Mouse (Mus musculus) midbrain, embryonic 16.5 days (tissue): ENCODE data around the gene Patz1. TPM values are rescaled to one million over a fixed set of nuclear protein-coding genes. Genes with fewer than 3 reads are reported as not detected.

Source experiments
- ATAC-seq: fragments of 200-750 bp; cut with Nextera tagmentation; 2 replicates; pipeline ENCODE4 v1.8.0; 2017; ENCODE audit warnings: moderate TSS enrichment
- H3K27ac ChIP-seq: fragments of 300-500 bp; sonication (generic); 2 replicates; pipeline ENCODE4 v1.5.1; 2014; ENCODE audit warnings: mild to moderate bottlenecking, low read length, mixed read lengths
- H3K27me3 ChIP-seq: fragments of 300-500 bp; sonication (generic); 2 replicates; pipeline ENCODE4 v1.6.1; 2014; ENCODE audit warnings: low read depth, low read length, mixed read lengths; ENCODE audit not compliant: control insufficient read depth, insufficient read depth
- H3K36me3 ChIP-seq: fragments of 300-500 bp; sonication (generic); 2 replicates; pipeline ENCODE4 v1.6.1; 2014; ENCODE audit warnings: mild to moderate bottlenecking, low read length, moderate library complexity, mixed read lengths; ENCODE audit not compliant: control insufficient read depth, insufficient read depth
- H3K4me1 ChIP-seq: fragments of 300-500 bp; sonication (generic); 2 replicates; pipeline ENCODE4 v1.6.1; 2014; ENCODE audit warnings: mild to moderate bottlenecking, low read length, mixed read lengths; ENCODE audit not compliant: control insufficient read depth, insufficient read depth
- H3K4me2 ChIP-seq: fragments of 300-500 bp; sonication (generic); 2 replicates; pipeline ENCODE4 v1.6.1; 2014; ENCODE audit warnings: mild to moderate bottlenecking, low read length, mixed read lengths
- H3K4me3 ChIP-seq: fragments of 300-500 bp; sonication (generic); 2 replicates; pipeline ENCODE4 v1.5.1; 2014; ENCODE audit warnings: low read depth, mild to moderate bottlenecking, low read length, moderate library complexity, mixed read lengths
- H3K9ac ChIP-seq: fragments of 300-500 bp; sonication (generic); 2 replicates; pipeline ENCODE4 v1.6.1; 2014; ENCODE audit warnings: low read depth, low read length, mixed read lengths
- H3K9me3 ChIP-seq: fragments of 300-500 bp; sonication (generic); replicated peaks from 2 replicates; pipeline ENCODE4 v1.6.1; 2014; ENCODE audit warnings: mild to moderate bottlenecking, low read length, mixed read lengths; ENCODE audit not compliant: control insufficient read depth, poor library complexity, severe bottlenecking
- WGBS: fragments of 180-500 bp; shearing (Covaris S2); extraction: QIAGEN DNeasy Blood & Tissue Kit; methylation state at CpG from one replicate; pipeline ENCODE4 v1.1.7; 2014; 5-methylcytosine and 5-hydroxymethylcytosine counted together
- polyA plus RNA-seq: library from polyadenylated mRNA; unstranded; fragments of >200 nt; fragmentation: Nextera tagmentation; extraction: Ambion mirVana; gene quantifications from 2 replicates; pipeline ENCODE4 v1.2.1, GENCODE M21; 2015

Patz1 gene
- polyA plus RNA-seq, 1 experiment from 2014 or later: 41.6 TPM

- Histone ChIP-seq H3K36me3 (no peaks in the 10 kb centered on the region), H3K4me1 (peaks cover 17% of the 10 kb centered on the region), H3K4me2 (no peak overlapping the region), H3K9me3 (no peaks in the 10 kb centered on the region), H3K27ac (no peak overlapping the region), H3K4me3 (no peak overlapping the region), H3K27me3 (no peaks in the 10 kb centered on the region), H3K9ac (no peak overlapping the region)
- WGBS: 32% methylated on average over 4 of the region's 4 CpGs
- ATAC-seq: no peak
Observed at GRCm38 (mm10) chr11:3269241-3269640, 19.4 kb upstream of the Patz1 start.

DNA sequence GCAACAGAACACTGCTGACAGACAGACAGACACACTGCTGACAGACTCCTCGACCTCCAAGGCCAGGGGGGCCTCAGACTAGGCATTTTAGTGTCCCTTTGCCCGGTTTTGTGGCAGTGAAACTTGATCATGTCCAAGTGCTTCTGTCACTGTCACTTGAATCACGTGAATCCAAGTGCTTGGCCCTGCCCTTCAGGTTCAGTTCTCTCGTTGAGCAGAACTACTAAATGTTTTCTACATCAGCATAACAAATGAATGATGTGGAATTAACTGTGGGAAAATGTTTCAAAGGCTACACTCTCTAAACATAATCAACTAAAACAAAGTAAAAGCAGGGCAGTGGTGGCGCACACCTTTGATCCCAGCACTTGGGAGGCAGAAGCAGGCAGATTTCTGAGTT lies 10.3 kb upstream of the Patz1 start:
- Histone ChIP-seq H3K27me3 (no peaks in the 10 kb centered on the region), H3K36me3 (no peaks in the 10 kb centered on the region), H3K9me3 (no peaks in the 10 kb centered on the region), H3K9ac (no peak overlapping the region), H3K27ac (no peak overlapping the region), H3K4me2 (no peak overlapping the region), H3K4me3 (no peak overlapping the region), H3K4me1 (no peaks in the 10 kb centered on the region)
- no peak for ATAC-seq
- 77% methylated on average over 5 of the region's 5 CpGs for WGBS

DNA sequence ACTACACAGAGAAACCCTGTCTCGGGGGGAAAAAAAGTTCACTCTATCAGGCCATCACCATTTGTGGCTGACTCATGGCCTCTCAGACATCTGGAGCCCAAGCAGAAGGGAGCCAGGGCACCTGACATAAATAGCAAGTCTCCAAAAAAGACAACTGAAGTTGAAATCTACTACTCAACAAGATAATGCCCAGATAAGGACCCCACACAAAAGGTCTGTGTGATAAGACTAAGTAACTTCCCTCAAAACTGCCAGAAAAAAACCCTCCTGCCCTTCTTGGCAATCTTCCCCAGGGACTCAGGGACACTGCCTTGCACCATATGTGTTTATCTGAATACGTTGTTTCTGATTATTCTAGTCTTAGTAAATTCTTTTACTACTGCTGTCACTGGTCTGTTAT lies 8.9 kb upstream of the Patz1 start:
- no peak for ATAC-seq
- no peak overlapping the region for H3K4me3 ChIP-seq
- 88% methylated on average over 2 of the region's 2 CpGs for WGBS
- H3K27me3 ChIP-seq: no peaks in the 10 kb centered on the region
- H3K27ac ChIP-seq: no peak overlapping the region
- no peak overlapping the region for H3K9ac ChIP-seq
- H3K4me1 ChIP-seq: no peaks in the 10 kb centered on the region
- H3K4me2 ChIP-seq: no peak overlapping the region
- H3K9me3 ChIP-seq: no peaks in the 10 kb centered on the region
- H3K36me3 ChIP-seq: no peaks in the 10 kb centered on the region

GRCm38 (mm10) chr11:3282887-3283286 lies 5.8 kb upstream of the Patz1 start:
- no peak overlapping the region for H3K27ac ChIP-seq
- no peak for ATAC-seq
- H3K4me2 ChIP-seq: no peak overlapping the region
- no peak overlapping the region for H3K4me3 ChIP-seq
- no peaks in the 10 kb centered on the region for H3K27me3 ChIP-seq
- no peaks in the 10 kb centered on the region for H3K36me3 ChIP-seq
- H3K4me1 ChIP-seq: peaks cover 12% of the 10 kb centered on the region
- H3K9ac ChIP-seq: no peak overlapping the region
- 88% methylated on average over 6 of the region's 6 CpGs for WGBS
- no peaks in the 10 kb centered on the region for H3K9me3 ChIP-seq

DNA sequence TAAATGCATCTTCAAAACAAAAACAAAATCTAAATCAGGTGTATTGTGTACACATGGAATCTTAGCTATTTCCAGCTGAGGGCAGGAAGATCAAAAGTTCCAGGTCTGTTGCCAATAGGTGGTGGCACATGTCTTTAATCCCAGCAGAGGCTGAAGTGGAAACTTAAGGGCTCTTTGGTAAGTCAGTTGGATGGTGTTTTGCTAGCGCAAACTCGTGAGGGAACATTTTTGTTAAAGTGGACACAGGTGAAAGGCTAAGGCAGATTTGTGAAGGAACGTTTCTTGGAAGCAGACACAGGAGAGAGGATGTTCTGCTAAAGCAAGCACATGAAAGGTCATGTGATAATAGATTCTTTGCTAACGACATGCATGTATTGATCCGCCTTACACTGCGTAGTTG lies 5.0 kb upstream of the Patz1 start:
- H3K36me3 ChIP-seq: no peaks in the 10 kb centered on the region

DNA sequence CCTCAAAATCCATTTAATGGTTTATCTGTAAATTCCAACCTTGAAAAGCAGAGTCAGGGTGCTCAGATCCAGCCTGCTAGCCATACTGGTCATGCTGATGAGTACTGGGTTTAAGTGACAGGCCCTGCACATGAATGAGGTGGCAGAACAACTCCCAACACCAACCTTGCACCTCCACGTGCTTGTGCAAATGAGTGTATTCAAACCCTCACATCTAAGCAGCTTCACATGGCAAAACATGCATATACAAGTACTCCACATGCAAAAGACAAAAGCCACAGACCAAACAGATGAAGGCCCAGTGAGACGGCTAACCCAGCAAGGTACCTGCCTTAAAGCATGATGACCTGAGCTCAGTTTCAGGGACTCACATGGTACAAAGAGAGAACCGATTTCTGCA lies 2.7 kb upstream of the Patz1 start:
- Histone ChIP-seq H3K27ac (no peak overlapping the region), H3K36me3 (no peaks in the 10 kb centered on the region), H3K27me3 (no peaks in the 10 kb centered on the region), H3K4me3 (no peak overlapping the region), H3K4me2 (no peak overlapping the region), H3K9me3 (no peaks in the 10 kb centered on the region), H3K9ac (no peak overlapping the region), H3K4me1 (peaks cover 17% of the 10 kb centered on the region)
- 89% methylated on average over 3 of the region's 3 CpGs for WGBS
- ATAC-seq: no peak

More for the DNA sequence above, 5.0 kb upstream of the Patz1 start:
- Histone ChIP-seq H3K4me1 (peaks cover 17% of the 10 kb centered on the region), H3K4me3 (no peak overlapping the region), H3K9ac (no peak overlapping the region), H3K27ac (no peak overlapping the region), H3K9me3 (no peaks in the 10 kb centered on the region), H3K27me3 (no peaks in the 10 kb centered on the region), H3K4me2 (no peak overlapping the region)
- no peak for ATAC-seq
- 93% methylated on average over 6 of the region's 6 CpGs for WGBS

DNA sequence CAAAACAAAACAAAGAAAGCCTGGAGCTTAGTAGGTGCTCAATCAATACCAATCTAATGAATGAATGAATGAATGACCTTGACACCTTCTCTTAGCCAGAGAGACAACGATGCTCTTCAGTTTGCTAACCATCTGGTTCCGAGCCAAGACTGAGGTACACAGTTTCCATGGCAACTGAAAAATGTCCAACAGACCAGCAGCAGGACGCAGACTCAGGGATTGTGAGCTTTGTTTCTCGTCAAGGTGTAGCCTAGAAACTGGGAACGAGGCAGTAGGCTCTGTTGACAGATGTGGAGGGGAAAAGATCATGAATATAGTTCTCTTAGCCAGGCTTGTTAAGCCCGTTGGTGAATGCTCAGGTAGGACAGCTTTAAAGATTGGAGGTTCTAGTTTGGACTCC lies 1.5 kb upstream of the Patz1 start:
- Histone ChIP-seq H3K9me3 (no peaks in the 10 kb centered on the region), H3K4me3 (no peak overlapping the region), H3K36me3 (no peaks in the 10 kb centered on the region), H3K9ac (no peak overlapping the region; the same call in 1 of the 2 replicates), H3K4me1 (peaks cover 20% of the 10 kb centered on the region), H3K27ac (peak overlapping the region; percentile 58), H3K27me3 (no peaks in the 10 kb centered on the region), H3K4me2 (no peak overlapping the region; the same call in 1 of the 2 replicates)
- WGBS: 15% methylated on average over 6 of the region's 6 CpGs
- ATAC-seq: no peak

DNA sequence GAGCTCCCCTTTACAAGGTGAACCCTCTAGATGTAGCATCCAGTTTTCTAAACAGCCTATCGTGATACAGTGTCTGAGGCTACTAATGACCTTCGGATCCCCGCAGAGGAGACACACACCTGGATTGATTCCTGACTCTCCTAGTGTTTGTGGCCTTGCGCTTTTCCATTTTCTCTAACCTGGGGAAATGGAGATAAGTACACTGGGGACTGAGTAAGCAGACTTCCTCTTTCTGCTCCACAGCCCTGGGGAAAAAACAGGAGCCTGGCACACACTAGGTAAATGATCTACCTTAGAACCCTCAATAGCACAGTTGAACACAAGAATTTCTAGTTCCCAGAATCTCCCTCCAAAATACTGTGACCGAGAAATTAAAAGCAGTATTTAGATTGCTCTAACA lies 753 bp upstream of the Patz1 start:
- Histone ChIP-seq H3K27ac (peak overlapping the region; percentile 100), H3K4me1 (peaks cover 26% of the 10 kb centered on the region), H3K4me2 (peak overlapping the region; percentile 91), H3K9ac (no peak overlapping the region; the same call in 1 of the 2 replicates), H3K4me3 (peak overlapping the region; percentile 71; the same call in 1 of the 2 replicates), H3K9me3 (no peaks in the 10 kb centered on the region), H3K36me3 (no peaks in the 10 kb centered on the region), H3K27me3 (no peaks in the 10 kb centered on the region)
- WGBS: 59% methylated on average over 5 of the region's 5 CpGs
- no peak for ATAC-seq

DNA sequence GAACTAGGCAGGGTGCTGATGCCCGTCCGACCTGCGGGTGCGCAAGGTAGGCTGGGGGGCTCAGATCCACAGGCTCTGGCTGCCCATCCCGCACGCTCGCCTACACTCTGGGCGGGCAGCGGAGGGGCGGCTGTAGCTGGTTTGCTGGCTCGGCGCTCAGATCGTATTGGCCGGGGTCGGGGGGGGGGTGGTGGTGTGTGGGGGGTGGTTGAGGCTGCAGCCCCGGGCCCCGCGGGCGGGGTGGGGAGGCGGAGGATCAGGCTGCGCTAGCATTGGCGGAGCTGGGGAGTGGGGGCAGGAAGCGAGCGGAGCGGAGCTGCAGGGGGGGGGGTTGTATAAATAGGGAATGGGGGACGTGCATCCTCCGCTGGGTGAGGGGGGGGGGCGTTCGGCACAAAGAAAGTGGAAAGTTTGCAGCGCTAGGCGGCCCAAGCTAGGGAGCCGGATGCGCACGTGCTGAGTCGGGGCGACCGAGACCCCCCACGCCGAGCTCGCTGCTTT lies 678 bp downstream of the Patz1 start:
- peaks cover under 1% of the 10 kb centered on the region for H3K36me3 ChIP-seq
- H3K9me3 ChIP-seq: no peaks in the 10 kb centered on the region
- WGBS: under 1% methylated on average over 30 of the region's 40 CpGs
- peak overlapping the region; percentile 71 for H3K4me3 ChIP-seq
- peaks cover 40% of the 10 kb centered on the region for H3K4me1 ChIP-seq
- peak overlapping the region; percentile 99 for H3K9ac ChIP-seq
- peak overlapping the region; percentile 91 for H3K4me2 ChIP-seq
- peak overlapping the region; percentile 100 for H3K27ac ChIP-seq
- H3K27me3 ChIP-seq: no peaks in the 10 kb centered on the region
- peak; percentile 80 for ATAC-seq
